ENCODE assay signal across 22 mouse cellular contexts in the genomic region with DNA sequence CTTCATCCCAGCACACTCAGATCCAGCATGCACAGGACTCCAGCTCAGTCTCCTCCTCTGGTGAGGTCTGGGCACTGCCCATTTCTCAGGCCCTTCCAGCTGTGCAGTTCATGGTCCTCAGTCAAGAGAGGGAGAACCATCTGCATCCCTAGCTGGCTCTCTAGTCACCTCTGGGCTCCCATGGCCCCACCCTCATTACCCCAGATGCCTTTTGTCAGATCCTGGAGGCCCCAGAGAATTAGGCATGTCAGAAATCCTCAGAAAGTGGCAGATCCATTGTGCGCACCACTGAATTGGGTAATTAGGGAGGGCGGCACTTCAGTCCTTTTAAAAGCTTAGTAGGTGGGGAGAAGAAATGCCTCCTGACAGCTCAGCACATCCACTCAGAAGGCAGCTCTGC. TPM values are rescaled to one million over a fixed set of nuclear protein-coding genes. Genes with fewer than 3 reads are reported as not detected.
DNase-seq lines count a peak whose midpoint lies in the region; ATAC-seq and TF ChIP-seq lines count a peak whose summit lies in the region.
"Had no signal": no experiment of that assay in that cellular context is flagged by ENCODE, and none has a peak within 500 bp of the region (broad histone marks: within the 10 kb centered on the region; RNA-seq: fewer than 3 reads in every experiment).

No protein-coding gene starts in this region.

- DNase-seq in embryo, embryonic 10 days (ENCODE audit: low spot score): peak; percentile 14
- no peak for DNase-seq in embryo, embryonic 10.5 days (ENCODE audit: low spot score)
- no peak for DNase-seq in midbrain, embryonic 11.5 days (ENCODE audit: low spot score, missing footprints)
- DNase-seq in embryonic facial prominence, embryonic 10.5 days (ENCODE audit: low spot score): peak; percentile 14
- peak; percentile 63 for DNase-seq in forebrain, embryonic 14.5 days (ENCODE audit: low spot score)
- no peak for DNase-seq in cerebellum, postnatal 14 days
- DNase-seq in stomach, postnatal 0 days (ENCODE audit: low spot score): no peak
- DNase-seq: adrenal gland, adult 8-10 months; cerebellum, postnatal 25 days; gastrocnemius, postnatal 36 days; heart, postnatal 10 days; liver, embryonic 13.5 days; lung, embryonic 14.5 days; lung, postnatal 36 days had no signal

- H3K27ac ChIP-seq in midbrain, embryonic 11.5 days (ENCODE audit: low read depth, low read length): no peak overlapping the region
- H3K27ac ChIP-seq in midbrain, embryonic 16.5 days (ENCODE audit: low read length): no peak overlapping the region
- H3K27ac ChIP-seq in embryonic facial prominence, embryonic 10.5 days (replicated peaks): no peak overlapping the region
- H3K27ac ChIP-seq in forebrain, embryonic 14.5 days (ENCODE audit: low read depth, low read length): no peak overlapping the region
- H3K27ac ChIP-seq in stomach, postnatal 0 days (replicated peaks): no peak overlapping the region
- H3K27ac ChIP-seq: embryonic facial prominence, embryonic 13.5 days; hindbrain, embryonic 15.5 days; kidney, embryonic 15.5 days; limb, embryonic 13.5 days; liver, embryonic 13.5 days; neural tube, embryonic 15.5 days had no signal

- H3K36me3 ChIP-seq in midbrain, embryonic 11.5 days (ENCODE audit: control insufficient read depth, insufficient read depth, low read length): no peaks in the 10 kb centered on the region
- H3K36me3 ChIP-seq in midbrain, embryonic 16.5 days (ENCODE audit: control insufficient read depth, insufficient read depth, low read length): no peaks in the 10 kb centered on the region
- H3K36me3 ChIP-seq in embryonic facial prominence, embryonic 10.5 days (replicated peaks): no peaks in the 10 kb centered on the region
- no peaks in the 10 kb centered on the region for H3K36me3 ChIP-seq in forebrain, embryonic 14.5 days (ENCODE audit: control insufficient read depth, insufficient read depth, low read length)
- H3K36me3 ChIP-seq in stomach, postnatal 0 days (ENCODE audit: control insufficient read depth, insufficient read depth, low read length): no peaks in the 10 kb centered on the region
- H3K36me3 ChIP-seq: embryonic facial prominence, embryonic 13.5 days; hindbrain, embryonic 15.5 days; kidney, embryonic 15.5 days; limb, embryonic 13.5 days; liver, embryonic 13.5 days; neural tube, embryonic 15.5 days had no signal

- 0 out of 2 replicates have a peak, but pooled peaks have one; percentile 27 for ATAC-seq in midbrain, embryonic 11.5 days (ENCODE audit: low FRiP score)
- no peak for ATAC-seq in midbrain, embryonic 16.5 days
- ATAC-seq in forebrain, embryonic 14.5 days: peak; percentile 78
- ATAC-seq in stomach, postnatal 0 days (ENCODE audit: low FRiP score, low TSS enrichment): no peak
- ATAC-seq: intestine, postnatal 0 days had no signal

- no peak overlapping the region for H3K4me3 ChIP-seq in midbrain, embryonic 11.5 days (ENCODE audit: low read depth, low read length)
- no peak overlapping the region for H3K4me3 ChIP-seq in midbrain, embryonic 16.5 days (ENCODE audit: low read depth, low read length)
- no peak overlapping the region for H3K4me3 ChIP-seq in embryonic facial prominence, embryonic 10.5 days
- no peak overlapping the region for H3K4me3 ChIP-seq in forebrain, embryonic 14.5 days (ENCODE audit: low read depth, low read length)
- no peak overlapping the region for H3K4me3 ChIP-seq in stomach, postnatal 0 days (ENCODE audit: low read depth, low read length)
- H3K4me3 ChIP-seq: embryonic facial prominence, embryonic 13.5 days; hindbrain, embryonic 15.5 days; kidney, embryonic 15.5 days; limb, embryonic 13.5 days; liver, embryonic 13.5 days; neural tube, embryonic 15.5 days had no signal

- no peaks in the 10 kb centered on the region; the same call in 1 of the 2 replicates for H3K4me1 ChIP-seq in midbrain, embryonic 11.5 days (ENCODE audit: control insufficient read depth, insufficient read depth, low read length)
- peaks cover 8% of the 10 kb centered on the region; the same call in 1 of the 2 replicates for H3K4me1 ChIP-seq in midbrain, embryonic 16.5 days (ENCODE audit: control insufficient read depth, insufficient read depth, low read length)
- H3K4me1 ChIP-seq in embryonic facial prominence, embryonic 10.5 days: 0 out of 2 replicates have a peak, but pooled peaks cover 6% of the 10 kb centered on the region
- no peaks in the 10 kb centered on the region for H3K4me1 ChIP-seq in forebrain, embryonic 14.5 days (ENCODE audit: control insufficient read depth, insufficient read depth, low read length)
- no peaks in the 10 kb centered on the region for H3K4me1 ChIP-seq in stomach, postnatal 0 days (replicated peaks; ENCODE audit: control insufficient read depth, insufficient read depth)
- H3K4me1 ChIP-seq: embryonic facial prominence, embryonic 13.5 days; limb, embryonic 13.5 days; liver, embryonic 13.5 days; neural tube, embryonic 15.5 days had no signal

- no peak overlapping the region for H3K4me2 ChIP-seq in midbrain, embryonic 11.5 days
- no peak overlapping the region for H3K4me2 ChIP-seq in midbrain, embryonic 16.5 days (ENCODE audit: low read length)
- no peak overlapping the region for H3K4me2 ChIP-seq in forebrain, embryonic 14.5 days (ENCODE audit: low read length)
- H3K4me2 ChIP-seq in stomach, postnatal 0 days (replicated peaks; ENCODE audit: low read depth): no peak overlapping the region
- H3K4me2 ChIP-seq: embryonic facial prominence, embryonic 13.5 days; heart, embryonic 11.5 days; hindbrain, embryonic 15.5 days; kidney, embryonic 15.5 days; limb, embryonic 13.5 days; liver, embryonic 13.5 days; lung, embryonic 14.5 days; neural tube, embryonic 15.5 days had no signal

- WGBS in midbrain, embryonic 11.5 days: 36% methylated on average over 2 of the region's 2 CpGs
- 40% methylated on average over 2 of the region's 2 CpGs for WGBS in midbrain, embryonic 16.5 days
- WGBS in embryonic facial prominence, embryonic 10.5 days: 68% methylated on average over 2 of the region's 2 CpGs
- WGBS in forebrain, embryonic 14.5 days: 11% methylated on average over 2 of the region's 2 CpGs
- WGBS in stomach, postnatal 0 days: 66% methylated on average over 2 of the region's 2 CpGs

- H3K9me3 ChIP-seq in midbrain, embryonic 11.5 days (ENCODE audit: control insufficient read depth, low read length): no peaks in the 10 kb centered on the region
- no peaks in the 10 kb centered on the region for H3K9me3 ChIP-seq in midbrain, embryonic 16.5 days (replicated peaks; ENCODE audit: control insufficient read depth, low read length, poor library complexity, severe bottlenecking)
- H3K9me3 ChIP-seq in embryonic facial prominence, embryonic 10.5 days: peaks cover 5% of the 10 kb centered on the region; the same call in 1 of the 2 replicates
- no peaks in the 10 kb centered on the region for H3K9me3 ChIP-seq in forebrain, embryonic 14.5 days (replicated peaks; ENCODE audit: control insufficient read depth, low read length)
- no peaks in the 10 kb centered on the region for H3K9me3 ChIP-seq in stomach, postnatal 0 days (ENCODE audit: control insufficient read depth, low read length)
- H3K9me3 ChIP-seq: hindbrain, embryonic 15.5 days; kidney, embryonic 15.5 days; limb, embryonic 13.5 days; liver, embryonic 13.5 days; neural tube, embryonic 15.5 days had no signal

- H3K27me3 ChIP-seq in midbrain, embryonic 11.5 days (ENCODE audit: control insufficient read depth, insufficient read depth, low read length): no peaks in the 10 kb centered on the region
- H3K27me3 ChIP-seq in midbrain, embryonic 16.5 days (ENCODE audit: control insufficient read depth, insufficient read depth, low read depth, low read length): no peaks in the 10 kb centered on the region
- H3K27me3 ChIP-seq in embryonic facial prominence, embryonic 10.5 days (replicated peaks; ENCODE audit: low read depth, poor library complexity, severe bottlenecking): no peaks in the 10 kb centered on the region
- H3K27me3 ChIP-seq in forebrain, embryonic 14.5 days (replicated peaks; ENCODE audit: control insufficient read depth, insufficient read depth, low read length): no peaks in the 10 kb centered on the region
- no peaks in the 10 kb centered on the region for H3K27me3 ChIP-seq in stomach, postnatal 0 days (ENCODE audit: control insufficient read depth, insufficient read depth, low read length)
- H3K27me3 ChIP-seq: embryonic facial prominence, embryonic 13.5 days; hindbrain, embryonic 15.5 days; limb, embryonic 13.5 days; liver, embryonic 13.5 days; neural tube, embryonic 15.5 days had no signal

- TF ChIP-seq CTCF in stomach, postnatal 0 days (IDR thresholded peaks at IDR 0.05; ENCODE audit: low read depth): no peak

- no peak for TF ChIP-seq EP300 in stomach, postnatal 0 days (optimal IDR thresholded peaks at IDR 0.05)

- no peak overlapping the region for H3K9ac ChIP-seq in midbrain, embryonic 11.5 days (ENCODE audit: low read length)
- H3K9ac ChIP-seq in midbrain, embryonic 16.5 days (ENCODE audit: low read depth, low read length): no peak overlapping the region
- no peak overlapping the region for H3K9ac ChIP-seq in forebrain, embryonic 14.5 days (ENCODE audit: low read length)
- H3K9ac ChIP-seq in stomach, postnatal 0 days (ENCODE audit: low read length): no peak overlapping the region
- H3K9ac ChIP-seq: embryonic facial prominence, embryonic 13.5 days; hindbrain, embryonic 15.5 days; kidney, embryonic 15.5 days; limb, embryonic 13.5 days; liver, embryonic 13.5 days; lung, embryonic 14.5 days; neural tube, embryonic 15.5 days had no signal

RNA-seq across cellular contexts. Expression of a gene that starts 32.1 kb away (rescaled TPM):
- 6.1 and 7.0 TPM in 2 replicates for polyA plus RNA-seq in midbrain, embryonic 11.5 days (2014; fragmentation: Nextera tagmentation; extraction: Ambion mirVana)
- 214 and 259 TPM in 2 replicates for polyA plus RNA-seq in midbrain, embryonic 16.5 days (2015; fragmentation: Nextera tagmentation; extraction: Ambion mirVana)
- 2.3 and 2.6 TPM in 2 replicates for polyA plus RNA-seq in embryonic facial prominence, embryonic 10.5 days (2016; fragmentation: Nextera tagmentation; extraction: Ambion mirVana)
- polyA plus RNA-seq in forebrain, embryonic 14.5 days (2014; fragmentation: Nextera tagmentation; extraction: Ambion mirVana): 75.8 and 118 TPM in 2 replicates
- polyA plus RNA-seq in stomach, postnatal 0 days (2015; fragmentation: Nextera tagmentation; extraction: Ambion mirVana): 1.9 and 2.2 TPM in 2 replicates

Comparison
In these comparisons a context has a peak if more than half of its experiments do, and no peak if none do; other contexts are left out.
1. DNase-seq: peak in embryo, embryonic 10 days (single experiment), embryonic facial prominence, embryonic 10.5 days (single experiment) and forebrain, embryonic 14.5 days (single experiment); none in embryo, embryonic 10.5 days (single experiment), midbrain, embryonic 11.5 days (single experiment), cerebellum, postnatal 14 days (0 of 2) and stomach, postnatal 0 days (single experiment).
2. ATAC-seq: peak in midbrain, embryonic 11.5 days (single experiment) and forebrain, embryonic 14.5 days (single experiment); none in midbrain, embryonic 16.5 days (single experiment) and stomach, postnatal 0 days (single experiment).